In the genomic region with DNA sequence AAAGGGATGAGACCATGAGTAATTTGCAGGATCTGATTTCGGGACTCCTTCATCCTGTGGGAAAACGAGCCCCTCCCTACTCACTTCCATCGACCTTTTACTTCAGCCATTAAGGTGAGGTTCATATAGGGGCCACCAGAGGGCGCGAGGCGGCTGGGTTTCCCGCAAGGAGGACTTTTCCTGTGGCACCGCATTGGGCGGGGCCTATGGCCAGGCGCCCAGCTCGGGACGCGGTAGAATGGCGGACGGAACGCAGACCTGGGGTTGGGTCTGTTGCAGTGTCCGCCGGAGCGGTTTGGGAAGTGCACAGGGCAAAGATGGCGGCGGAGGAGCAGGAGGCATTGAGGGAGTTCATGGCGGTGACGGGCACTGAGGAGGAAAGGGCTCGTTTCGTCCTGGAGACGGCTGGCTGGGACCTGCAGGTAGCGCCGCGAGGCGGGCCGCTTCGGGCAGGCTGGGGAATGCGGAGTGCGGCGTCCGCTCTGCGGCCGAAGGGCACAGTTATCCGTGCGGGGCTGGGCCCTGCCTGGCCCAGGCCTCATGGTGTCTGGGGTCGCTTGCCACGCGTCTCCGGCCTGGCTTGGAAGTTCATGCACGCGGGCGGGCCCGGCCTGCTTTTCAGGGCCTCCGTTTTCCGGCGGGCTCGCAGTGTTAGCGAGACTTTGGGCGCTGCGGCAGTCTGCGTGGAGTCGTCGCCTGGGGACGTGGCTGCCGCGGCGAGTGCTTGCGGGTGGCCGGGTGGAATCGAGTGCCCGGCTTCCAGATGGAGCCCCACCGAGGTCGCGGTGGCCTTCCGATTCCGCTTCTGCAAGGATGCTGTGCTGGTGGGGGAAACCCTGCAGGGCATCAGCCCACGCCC, we compare ENCODE assay signal across 8 mouse cellular contexts.
DNase-seq lines count a peak whose midpoint lies in the region; ATAC-seq and TF ChIP-seq lines count a peak whose summit lies in the region.
"Not testable (repeated sequence)": the region's sequence is repeated elsewhere in the genome, so short reads cannot be mapped to it uniquely, and the experiment has no call there.

No protein-coding gene starts in this region.

- not testable (repeated sequence) for DNase-seq in G1E (ENCODE audit: low spot score)
- DNase-seq in cerebellum, adult 18-20 months = peak; percentile 100
- DNase-seq in heart, postnatal 36 days = peak; percentile 100
- DNase-seq in layer of hippocampus, adult 2 months (ENCODE audit: low spot score in 2 of 2) = peak; percentile 100
- peak; percentile 99 for DNase-seq in lung, embryonic 14.5 days
- DNase-seq in thymus, adult 2 months = peak; percentile 100

- ATAC-seq in G1E (ENCODE audit: extremely low read depth, insufficient number of reproducible peaks, low FRiP score, poor library complexity, severe bottlenecking) = peak; percentile 100
- ATAC-seq in forebrain, embryonic 16.5 days = peak; percentile 100
- peak; percentile 100 for ATAC-seq in lung, embryonic 14.5 days (ENCODE audit: insufficient read depth)

- H3K27ac ChIP-seq in forebrain, embryonic 16.5 days (ENCODE audit: low read length) = peak overlapping the region; percentile 74
- peak overlapping the region; percentile 67 for H3K27ac ChIP-seq in layer of hippocampus, adult 2 months
- peak overlapping the region; percentile 60; the same call in 1 of the 2 replicates for H3K27ac ChIP-seq in lung, embryonic 14.5 days (ENCODE audit: low read depth)
- H3K27ac ChIP-seq in olfactory bulb, adult 2 months (ENCODE audit: insufficient read depth, low read depth, low read length); thymus, adult 2 months (ENCODE audit: control insufficient read depth, insufficient read depth, low read length): not testable (repeated sequence)

- intact Hi-C loops in heart, postnatal 36 days (cut with DNase I) = not testable (repeated sequence)

- not testable (repeated sequence) for H3K9me3 ChIP-seq in G1E (replicated peaks); forebrain, embryonic 16.5 days (ENCODE audit: control insufficient read depth, low read length); lung, embryonic 14.5 days (ENCODE audit: low read depth, low read length)

- not testable (repeated sequence) for H3K27me3 ChIP-seq in G1E (ENCODE audit: insufficient read depth, low read length); forebrain, embryonic 16.5 days (replicated peaks; ENCODE audit: control insufficient read depth, insufficient read depth, low read length); lung, embryonic 14.5 days (ENCODE audit: insufficient read depth, low read length); thymus, adult 2 months (ENCODE audit: control insufficient read depth, insufficient read depth, low read length)

- H3K4me1 ChIP-seq in G1E (ENCODE audit: insufficient read depth, low read depth, low read length); forebrain, embryonic 16.5 days (replicated peaks; ENCODE audit: control insufficient read depth, insufficient read depth, low read length); lung, embryonic 14.5 days (ENCODE audit: insufficient read depth); olfactory bulb, adult 2 months (ENCODE audit: control insufficient read depth, insufficient read depth, low read length); thymus, adult 2 months (replicated peaks; ENCODE audit: control insufficient read depth, insufficient read depth, low read length): not testable (repeated sequence)

- peak overlapping the region; percentile 68 for H3K4me3 ChIP-seq in G1E (ENCODE audit: low read depth, low read length)
- peak overlapping the region; percentile 52 for H3K4me3 ChIP-seq in forebrain, embryonic 16.5 days (replicated peaks; ENCODE audit: low read length)
- H3K4me3 ChIP-seq in layer of hippocampus, adult 2 months = peak overlapping the region; percentile 65
- peak overlapping the region; percentile 54 for H3K4me3 ChIP-seq in lung, embryonic 14.5 days (ENCODE audit: low read depth, low read length)
- H3K4me3 ChIP-seq in olfactory bulb, adult 2 months (ENCODE audit: insufficient read depth, low read depth, low read length) = peak overlapping the region; percentile 54
- peak overlapping the region; percentile 46 for H3K4me3 ChIP-seq in thymus, adult 2 months (ENCODE audit: control insufficient read depth, insufficient read depth, low read length)

- H3K9ac ChIP-seq in forebrain, embryonic 16.5 days (replicated peaks; ENCODE audit: low read depth, low read length) = peak overlapping the region; percentile 75
- H3K9ac ChIP-seq in lung, embryonic 14.5 days = peak overlapping the region; percentile 79

- H3K36me3 ChIP-seq in G1E (replicated peaks); forebrain, embryonic 16.5 days (ENCODE audit: control insufficient read depth, insufficient read depth); lung, embryonic 14.5 days (ENCODE audit: insufficient read depth); thymus, adult 2 months (ENCODE audit: control insufficient read depth, insufficient read depth, low read length): not testable (repeated sequence)

- 11% methylated on average over 57 of the region's 72 CpGs for WGBS in forebrain, embryonic 16.5 days
- 8% methylated on average over 54 of the region's 72 CpGs for WGBS in lung, embryonic 14.5 days
- 11% methylated on average over 71 of the region's 72 CpGs for WGBS in olfactory bulb, adult 2 months
- 11% methylated on average over 64 of the region's 72 CpGs for WGBS in thymus, adult 2 months

- not testable (repeated sequence) for TF ChIP-seq POLR2A in olfactory bulb, adult 2 months (IDR thresholded peaks at IDR 0.05; ENCODE audit: insufficient read depth, low read depth, low read length); thymus, adult 2 months (IDR thresholded peaks at IDR 0.05; ENCODE audit: control insufficient read depth, extremely low read depth, insufficient read depth, low read length, poor library complexity)

- TF ChIP-seq CTCF in G1E (IDR thresholded peaks at IDR 0.05; ENCODE audit: low read depth, low read length) = not testable (repeated sequence)
- peak; percentile 69 for TF ChIP-seq CTCF in layer of hippocampus, adult 2 months (conservative IDR thresholded peaks at IDR 0.05)
- peak; percentile 77 for TF ChIP-seq CTCF in lung, embryonic 14.5 days (IDR thresholded peaks at IDR 0.05; ENCODE audit: low read depth)
- peak; percentile 63 for TF ChIP-seq CTCF in olfactory bulb, adult 2 months (IDR thresholded peaks at IDR 0.05; ENCODE audit: insufficient read depth, low read depth, low read length)
- peak; percentile 73; the same call in 1 of the 2 replicates for TF ChIP-seq CTCF in thymus, adult 2 months (IDR thresholded peaks at IDR 0.05; ENCODE audit: borderline replicate concordance, control insufficient read depth, extremely low read depth, insufficient read depth, low read length, poor library complexity)

- H3K4me2 ChIP-seq in forebrain, embryonic 16.5 days (ENCODE audit: low read length) = 0 out of 2 replicates have a peak overlapping the region, but pooled peaks have one; percentile 11
- peak overlapping the region; percentile 38 for H3K4me2 ChIP-seq in lung, embryonic 14.5 days
